Mouse (Mus musculus) gastrocnemius, postnatal 4 days (tissue): Measurements from ENCODE around the gene Pgghg. TPM values are rescaled to one million over a fixed set of nuclear protein-coding genes. Genes with fewer than 3 reads are reported as not detected.

Experiments
- DNase-seq, 2 experiments: peaks; one replicate each; pipeline ENCODE4 v3.0.0; 2021 to 2022; ENCODE audit warnings: low spot score in 2 of 2, mixed read lengths in 2 of 2
- total RNA-seq, 2 experiments: library from RNA; stranded (reverse); gene quantifications; 2 replicates each; pipeline ENCODE4 v1.2.3; 2021

Pgghg gene
- total RNA-seq, 2 experiments from 2014 or later: 15.8 to 16.6 TPM

- DNase-seq: peak in 1 of 2 experiments; percentile 51
Measured at GRCm38 (mm10) chr7:140922398-140923069, 18.7 kb upstream of the Pgghg start.

DNA sequence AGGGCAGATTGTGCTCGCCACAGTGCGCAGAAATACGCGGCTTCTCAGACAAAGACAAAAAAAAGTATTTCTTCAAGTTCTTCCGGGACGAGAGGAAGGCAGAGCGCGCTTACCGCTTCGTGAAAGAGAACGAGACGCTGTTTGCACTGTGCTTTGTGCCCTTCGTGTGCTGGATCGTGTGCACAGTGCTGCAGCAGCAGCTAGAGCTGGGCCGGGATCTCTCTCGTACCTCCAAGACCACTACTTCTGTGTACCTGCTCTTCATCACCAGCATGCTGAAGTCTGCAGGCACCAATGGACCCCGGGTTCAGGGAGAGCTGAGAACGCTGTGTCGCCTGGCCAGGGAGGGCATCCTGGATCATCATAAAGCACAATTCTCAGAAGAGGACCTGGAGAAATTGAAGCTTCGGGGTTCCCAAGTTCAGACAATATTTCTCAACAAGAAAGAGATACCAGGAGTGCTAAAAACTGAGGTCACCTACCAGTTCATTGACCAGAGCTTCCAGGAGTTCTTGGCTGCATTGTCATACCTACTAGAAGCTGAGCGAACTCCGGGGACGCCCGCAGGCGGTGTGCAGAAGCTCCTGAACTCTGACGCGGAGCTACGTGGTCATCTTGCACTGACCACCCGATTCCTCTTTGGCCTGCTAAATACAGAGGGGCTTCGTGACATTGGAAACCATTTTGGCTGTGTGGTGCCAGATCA lies 18.0 kb upstream of the Pgghg start:
- DNase-seq: no peak

DNA sequence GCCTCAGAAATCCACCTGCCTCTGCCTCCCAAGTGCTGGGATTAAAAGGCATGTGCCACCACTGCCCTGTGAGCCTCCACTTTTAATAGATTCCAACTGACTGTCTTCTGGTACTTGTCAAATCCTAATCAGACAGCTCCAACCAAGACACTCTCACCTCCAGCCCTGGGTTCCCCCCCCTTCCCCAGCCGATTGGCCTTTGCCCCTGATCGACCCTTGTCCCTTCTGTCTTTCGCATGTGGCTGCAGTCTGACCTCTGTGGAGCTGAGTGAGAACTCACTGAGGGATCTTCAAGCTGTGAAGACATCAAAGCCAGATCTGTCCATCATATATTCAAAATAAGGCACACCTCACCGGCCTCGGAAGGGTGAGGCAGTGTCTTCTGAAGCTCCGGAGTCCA lies 14.0 kb upstream of the Pgghg start:
- no peak for DNase-seq

DNA sequence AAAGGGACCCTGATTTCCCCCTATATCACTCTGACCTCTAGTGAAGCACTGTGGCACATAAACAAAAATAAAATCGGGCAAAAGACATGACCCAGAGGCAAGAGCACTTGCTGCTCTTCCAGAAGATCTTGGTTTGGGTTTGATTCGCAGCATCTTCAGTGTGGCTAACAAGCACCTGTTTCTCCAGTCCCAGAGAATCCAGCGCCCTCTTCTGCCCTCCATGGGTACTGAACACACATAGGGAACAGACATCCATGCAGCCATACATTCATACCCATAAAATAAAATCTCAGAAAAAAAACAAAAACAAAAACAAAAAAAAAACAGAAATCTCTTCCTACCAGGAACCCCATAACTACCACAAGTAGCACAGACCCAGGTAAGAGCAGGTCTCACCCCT lies 2.8 kb upstream of the Pgghg start:
- no peak for DNase-seq

- no peak for DNase-seq
Measured at GRCm38 (mm10) chr7:140938896-140939295, 2.3 kb upstream of the Pgghg start.

DNA sequence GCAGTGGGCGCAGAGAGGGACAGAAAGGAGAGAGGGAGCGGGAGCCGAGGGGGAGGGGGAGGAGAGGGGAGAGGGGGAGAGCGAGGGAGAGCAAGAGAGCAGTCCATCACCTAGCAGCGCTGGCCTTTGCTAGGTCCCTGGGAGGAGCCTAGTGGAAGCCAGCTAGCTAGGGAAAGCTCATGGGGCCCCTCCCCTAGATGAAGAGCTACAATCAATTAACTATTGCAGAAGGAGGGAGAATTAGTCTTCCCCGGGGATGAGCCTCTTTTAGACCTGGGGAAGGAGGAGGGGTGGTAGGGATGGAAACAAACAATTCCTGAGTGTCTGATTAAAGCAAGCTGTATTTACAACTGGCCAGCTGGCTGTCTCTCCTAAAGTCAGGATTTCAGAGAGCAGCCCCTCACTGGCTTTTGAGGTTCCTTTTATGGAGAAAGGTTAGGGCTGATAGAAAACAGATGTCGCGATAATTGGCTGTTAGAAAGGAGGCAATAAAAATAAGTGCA lies 1.5 kb upstream of the Pgghg start:
- no peak for DNase-seq

DNA sequence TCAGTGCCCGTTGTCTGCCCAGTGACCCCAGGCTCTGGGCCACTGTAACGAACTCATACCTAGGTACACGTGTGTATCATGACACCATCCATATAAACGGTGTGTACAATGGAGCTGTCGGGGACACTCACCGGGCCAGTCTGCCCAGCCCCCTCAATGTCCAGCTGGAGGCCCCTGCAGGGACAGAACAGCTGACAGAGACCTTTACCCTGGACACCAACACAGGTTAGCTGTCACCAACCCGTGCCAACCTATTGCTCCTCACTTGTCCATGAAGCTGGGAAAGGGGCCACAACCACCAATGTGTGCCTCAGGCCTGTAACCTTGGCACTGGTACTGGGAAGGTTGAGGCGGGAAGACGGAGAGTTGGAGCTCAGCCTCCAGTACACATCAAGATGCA lies 1.1 kb downstream of the Pgghg start:
- DNase-seq: no peak

DNA sequence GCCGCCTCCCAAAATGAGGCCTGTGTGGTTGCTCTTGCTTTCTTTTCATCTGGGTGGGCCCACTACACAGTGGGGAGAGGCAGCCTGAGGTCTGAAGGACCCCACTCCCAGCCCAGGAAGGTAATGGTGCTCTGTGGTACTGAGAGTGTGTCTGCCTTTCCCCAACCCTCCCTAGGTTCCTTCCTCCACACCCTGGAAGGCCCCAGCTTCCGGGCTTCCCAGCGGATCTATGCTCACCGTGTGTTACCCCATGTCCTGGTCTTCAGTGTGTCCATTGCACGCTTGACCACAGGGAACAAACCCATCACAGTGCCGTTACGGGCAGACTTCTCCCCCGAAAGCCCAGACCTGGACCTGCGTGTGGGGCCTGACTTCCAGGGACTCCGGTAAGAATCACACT lies 1.6 kb downstream of the Pgghg start:
- no peak for DNase-seq

DNA sequence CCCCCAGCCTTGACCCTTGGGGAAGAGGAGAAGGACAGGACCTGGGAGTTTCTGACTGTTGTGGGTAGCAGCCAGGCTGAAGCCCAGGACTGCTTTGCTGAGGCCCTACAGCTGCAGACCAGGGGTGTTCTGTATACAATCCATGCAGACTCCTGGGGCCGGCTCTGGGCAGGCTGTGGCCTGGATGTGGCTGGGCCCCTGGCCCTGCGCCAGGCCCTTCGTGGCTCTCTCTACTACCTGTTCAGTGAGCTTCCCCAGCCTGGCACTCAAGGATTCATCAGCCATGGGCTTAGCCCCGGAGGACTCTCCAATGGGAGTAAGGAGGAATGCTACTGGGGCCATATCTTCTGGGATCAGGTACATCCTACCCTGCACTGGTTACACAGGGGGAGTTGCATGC lies 2.2 kb downstream of the Pgghg start:
- no peak for DNase-seq

- DNase-seq: no peak
Measured at GRCm38 (mm10) chr7:140944236-140944635, 3.0 kb downstream of the Pgghg start.

DNA sequence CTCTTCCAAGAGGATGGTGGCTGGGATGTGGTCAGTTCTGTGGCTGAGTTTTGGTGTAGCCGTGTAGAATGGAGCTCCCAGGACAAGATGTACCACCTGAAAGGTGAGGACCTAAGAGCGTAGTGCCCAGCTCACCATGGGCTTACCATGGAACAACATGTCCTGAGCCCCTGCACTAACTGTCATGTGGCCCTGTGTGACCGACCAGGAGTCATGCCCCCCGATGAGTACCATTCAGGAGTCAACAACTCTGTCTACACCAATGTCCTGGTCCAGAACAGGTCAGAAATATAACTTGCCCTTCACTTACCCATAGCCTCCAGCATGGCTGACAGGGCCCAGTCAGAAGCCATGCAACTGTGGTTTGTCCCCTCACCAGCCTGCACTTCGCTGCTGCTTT lies 4.1 kb downstream of the Pgghg start:
- no peak for DNase-seq

DNA sequence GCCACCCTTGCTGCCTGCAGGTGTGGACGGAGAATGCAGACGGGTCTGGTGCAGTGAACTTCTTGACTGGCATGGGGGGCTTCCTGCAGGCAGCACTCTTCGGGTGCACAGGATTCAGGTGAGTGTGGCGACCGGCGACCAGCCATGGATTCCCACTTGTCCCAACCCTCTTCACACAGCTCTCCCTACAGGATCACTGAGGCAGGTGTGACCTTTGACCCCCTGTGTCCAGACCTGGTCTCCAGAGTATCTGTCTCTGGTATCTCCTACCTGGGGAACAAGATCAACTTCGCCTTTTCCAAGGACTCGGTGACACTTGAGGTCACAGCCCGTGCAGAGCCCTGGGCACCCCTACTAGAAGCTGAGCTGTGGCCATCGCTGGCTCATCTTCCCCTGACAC lies 5.1 kb downstream of the Pgghg start:
- DNase-seq: no peak

- no peak for DNase-seq
Measured at GRCm38 (mm10) chr7:140946980-140947379, 5.8 kb downstream of the Pgghg start.

DNA sequence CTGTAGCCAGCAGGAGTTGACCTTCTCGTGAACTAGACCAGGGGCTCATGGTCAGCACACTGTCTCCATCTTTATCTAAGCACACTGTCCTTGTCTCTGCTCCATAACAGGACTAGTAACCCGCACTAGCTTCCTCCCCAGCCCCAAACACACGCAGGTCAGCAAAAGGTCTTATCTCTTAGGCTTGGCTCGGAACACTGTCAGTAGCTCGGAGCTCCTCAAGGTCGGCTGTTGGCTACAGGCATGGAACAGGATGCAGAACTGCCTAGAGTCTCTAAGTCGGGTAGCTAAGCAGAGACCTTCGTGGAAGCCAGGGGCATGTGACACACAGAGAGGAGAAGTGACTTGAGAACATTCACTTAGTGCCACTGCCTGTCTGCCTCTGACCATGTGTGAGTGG lies 7.0 kb downstream of the Pgghg start:
- DNase-seq: no peak

GRCm38 (mm10) chr7:140949255-140949654 lies 8.1 kb downstream of the Pgghg start:
- DNase-seq: no peak

GRCm38 (mm10) chr7:140949824-140950530 lies 8.8 kb downstream of the Pgghg start, which contains the start of gene Ifitm5:
Gene Ifitm5, minus strand, starts transcription at chr7:140950291.
- DNase-seq: no peak

- no peak for DNase-seq
Measured at GRCm38 (mm10) chr7:140951051-140951450, 9.9 kb downstream of the Pgghg start.

GRCm38 (mm10) chr7:140951765-140952164 lies 10.6 kb downstream of the Pgghg start:
- no peak for DNase-seq

DNA sequence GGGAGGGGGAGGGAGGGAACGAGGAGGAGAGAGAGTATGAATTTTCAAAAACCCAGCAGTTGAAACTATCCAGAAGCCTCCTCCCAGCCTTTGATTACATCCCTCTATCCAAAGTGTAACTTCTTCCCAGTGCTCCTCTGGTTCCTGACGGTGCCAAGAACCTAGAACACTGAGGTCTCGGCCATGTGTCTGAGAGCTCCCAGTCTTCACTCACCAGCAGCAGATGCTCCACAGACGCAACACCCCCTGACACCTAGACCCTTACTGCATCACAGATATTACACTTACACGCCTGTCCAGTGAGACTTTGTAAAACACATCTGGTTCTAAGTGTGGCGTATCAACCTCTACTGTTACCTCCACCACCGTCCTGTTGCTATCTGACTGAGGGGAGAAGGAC lies 11.2 kb downstream of the Pgghg start:
- DNase-seq: no peak

DNA sequence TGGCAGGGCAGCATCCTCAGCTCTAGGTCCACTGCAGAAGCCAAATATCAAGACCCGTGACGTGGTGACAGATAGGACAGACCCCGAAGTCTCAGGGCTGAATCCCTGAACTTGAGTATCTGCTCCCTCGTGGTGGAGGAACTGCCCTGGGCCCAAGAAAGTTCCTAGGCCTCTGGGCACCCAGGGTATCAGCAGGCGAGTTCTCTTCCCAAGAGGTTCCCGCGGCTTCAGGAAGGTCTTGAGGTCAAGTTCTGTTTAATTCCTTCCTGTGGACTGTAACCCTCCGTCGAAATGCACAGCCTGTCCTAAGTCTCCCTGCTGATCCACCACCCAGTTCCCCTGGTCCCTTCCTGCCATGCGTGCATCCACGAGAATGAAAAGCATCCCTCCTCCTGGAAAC lies 11.9 kb downstream of the Pgghg start:
- no peak for DNase-seq

DNA sequence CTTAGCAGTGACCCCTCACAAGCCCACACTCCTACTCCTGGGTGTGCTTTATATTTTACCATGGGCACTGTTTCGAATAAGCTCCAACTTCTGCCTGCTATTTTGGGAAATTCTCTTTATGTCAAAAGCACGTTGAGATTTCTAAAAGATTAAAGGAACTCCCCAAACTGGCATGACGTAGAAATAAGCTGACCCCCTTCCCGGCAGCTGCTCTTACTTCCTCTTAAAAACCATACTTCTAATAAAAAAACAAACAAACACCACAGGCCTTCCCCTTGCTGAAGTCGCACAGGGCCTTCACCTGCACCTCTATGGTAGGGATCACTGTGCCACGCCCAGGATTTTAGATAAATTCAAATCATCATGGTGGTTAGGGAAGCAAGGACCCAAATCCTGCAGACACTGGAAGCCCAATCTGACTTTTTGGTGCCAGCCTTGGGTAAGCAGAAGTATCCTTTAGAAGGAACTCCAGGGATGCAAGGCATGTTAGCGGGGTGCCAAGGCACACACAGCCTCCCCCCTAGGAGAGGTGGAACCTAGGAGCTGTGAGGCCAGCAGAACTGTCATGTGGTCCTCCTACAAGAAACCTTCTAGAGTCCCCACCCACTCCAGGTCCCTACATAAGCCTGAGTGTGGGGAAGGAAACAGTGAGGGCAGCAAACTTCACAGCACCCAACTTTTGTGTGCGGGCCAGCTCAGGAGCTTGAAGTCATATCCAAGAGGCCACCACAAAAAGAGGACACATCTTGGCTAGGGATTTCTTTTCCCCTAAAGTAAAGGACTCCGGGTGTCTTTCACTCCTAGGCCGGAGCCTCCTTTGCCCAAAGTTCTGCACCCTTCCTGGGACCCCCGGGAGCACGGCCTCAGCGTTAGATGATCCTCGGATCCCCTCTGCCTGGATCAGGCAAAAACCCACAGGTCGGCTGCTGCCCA lies 12.9 kb downstream of the Pgghg start:
- no peak for DNase-seq
